Mouse (Mus musculus): ENCODE measurements around the gene Slmap. TPM values are rescaled to one million over a fixed set of nuclear protein-coding genes. Genes with fewer than 3 reads are reported as not detected.

The Slmap gene
- polyA plus RNA-seq, 1 experiment from 2014 or later: 20.8 TPM

GRCm38 (mm10) chr14:26500136-26500933 lies 34.4 kb downstream of the Slmap start:
- Histone ChIP-seq H3K27me3 (ENCODE audit: control insufficient read depth, insufficient read depth, low read length) (no peaks in the 10 kb centered on the region), H3K36me3 (ENCODE audit: control insufficient read depth, insufficient read depth, low read length) (no peaks in the 10 kb centered on the region), H3K4me2 (replicated peaks; ENCODE audit: low read depth, low read length) (no peak overlapping the region), H3K4me1 (replicated peaks; ENCODE audit: control insufficient read depth, insufficient read depth, low read length) (no peaks in the 10 kb centered on the region), H3K4me3 (ENCODE audit: low read depth, low read length) (no peak overlapping the region), H3K27ac (ENCODE audit: low read depth, low read length) (no peak overlapping the region), H3K9ac (ENCODE audit: low read depth, low read length) (no peak overlapping the region), H3K9me3 (ENCODE audit: control insufficient read depth, low read length) (no peaks in the 10 kb centered on the region)
- no peak for ATAC-seq (ENCODE audit: low FRiP score)
- WGBS: 92% methylated on average over 2 of the region's 2 CpGs
- no peak for DNase-seq (ENCODE audit: low spot score)

GRCm38 (mm10) chr14:26495021-26495420 lies 39.7 kb downstream of the Slmap start:
- Histone ChIP-seq H3K9ac (ENCODE audit: low read depth, low read length) (no peak overlapping the region), H3K4me2 (replicated peaks; ENCODE audit: low read depth, low read length) (no peak overlapping the region), H3K36me3 (ENCODE audit: control insufficient read depth, insufficient read depth, low read length) (no peaks in the 10 kb centered on the region), H3K4me3 (ENCODE audit: low read depth, low read length) (no peak overlapping the region), H3K27me3 (ENCODE audit: control insufficient read depth, insufficient read depth, low read length) (no peaks in the 10 kb centered on the region), H3K27ac (ENCODE audit: low read depth, low read length) (no peak overlapping the region), H3K4me1 (replicated peaks; ENCODE audit: control insufficient read depth, insufficient read depth, low read length) (no peaks in the 10 kb centered on the region), H3K9me3 (ENCODE audit: control insufficient read depth, low read length) (no peaks in the 10 kb centered on the region)
- no peak for DNase-seq (ENCODE audit: low spot score)
- 91% methylated on average over 1 of the region's 1 CpGs for WGBS
- no peak for ATAC-seq (ENCODE audit: low FRiP score)

DNA sequence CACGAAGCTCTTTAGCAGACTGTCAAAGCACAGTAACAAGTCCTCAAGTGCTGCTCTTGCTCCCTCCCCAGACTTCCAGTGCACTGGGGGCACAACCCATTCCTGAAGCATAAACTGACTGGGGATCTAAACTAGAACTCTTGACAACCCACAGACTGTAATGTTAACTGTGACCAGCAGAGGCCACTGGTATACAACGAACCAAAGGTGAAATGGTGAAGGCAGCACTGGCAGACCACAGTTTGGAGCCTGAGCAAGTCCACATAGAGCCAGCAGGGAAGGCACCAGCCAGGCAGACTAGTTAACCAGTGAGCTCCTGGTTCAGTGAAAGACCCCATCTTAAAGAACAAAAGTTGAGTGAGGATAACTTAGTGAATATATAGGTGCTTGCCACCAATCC lies 43.6 kb downstream of the Slmap start:
- no peak for ATAC-seq (ENCODE audit: low FRiP score)
- WGBS: 44% methylated on average over 2 of the region's 2 CpGs

DNA sequence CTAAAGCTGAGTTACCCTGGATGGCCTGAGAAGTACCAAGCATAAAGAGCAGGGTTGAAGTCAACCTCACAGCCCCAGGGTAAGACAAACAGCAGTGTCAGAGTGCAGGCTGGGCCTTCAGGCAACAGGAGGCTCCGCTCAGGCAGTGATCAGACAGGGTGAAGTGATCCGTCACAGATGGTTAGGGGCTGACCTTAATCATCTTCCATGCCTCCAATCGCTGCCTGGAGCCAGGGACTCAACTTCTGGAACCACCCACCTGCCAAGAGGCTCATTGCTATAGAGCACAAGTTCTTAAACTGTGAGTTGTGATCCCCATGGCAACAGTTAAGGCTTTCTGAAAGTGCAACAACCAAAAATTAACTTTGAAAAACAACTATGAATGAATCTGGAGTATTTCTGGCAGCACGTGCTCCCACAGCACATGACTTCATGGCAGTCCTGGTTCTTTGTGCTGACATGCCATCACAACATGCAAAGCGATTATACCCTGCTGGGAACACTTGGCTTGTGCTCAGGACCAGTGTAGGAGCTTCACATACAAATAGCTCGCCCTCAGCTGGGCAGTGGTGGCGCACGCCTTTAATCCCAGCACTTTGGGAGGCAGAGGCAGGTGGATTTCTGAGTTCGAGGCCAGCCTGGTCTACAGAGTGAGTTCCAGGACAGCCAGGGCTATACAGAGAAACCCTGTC lies 46.3 kb downstream of the Slmap start:
- no peaks in the 10 kb centered on the region for H3K27me3 ChIP-seq (ENCODE audit: control insufficient read depth, insufficient read depth, low read length)

More for the DNA sequence above, 43.6 kb downstream of the Slmap start:
- Histone ChIP-seq H3K4me3 (ENCODE audit: low read depth, low read length) (no peak overlapping the region), H3K9ac (ENCODE audit: low read depth, low read length) (no peak overlapping the region), H3K27me3 (ENCODE audit: control insufficient read depth, insufficient read depth, low read length) (no peaks in the 10 kb centered on the region), H3K27ac (ENCODE audit: low read depth, low read length) (no peak overlapping the region), H3K4me2 (replicated peaks; ENCODE audit: low read depth, low read length) (no peak overlapping the region), H3K4me1 (replicated peaks; ENCODE audit: control insufficient read depth, insufficient read depth, low read length) (peaks cover 4% of the 10 kb centered on the region), H3K36me3 (ENCODE audit: control insufficient read depth, insufficient read depth, low read length) (no peaks in the 10 kb centered on the region), H3K9me3 (ENCODE audit: control insufficient read depth, low read length) (no peaks in the 10 kb centered on the region)
- peak; percentile 71 for DNase-seq (ENCODE audit: low spot score)

DNA sequence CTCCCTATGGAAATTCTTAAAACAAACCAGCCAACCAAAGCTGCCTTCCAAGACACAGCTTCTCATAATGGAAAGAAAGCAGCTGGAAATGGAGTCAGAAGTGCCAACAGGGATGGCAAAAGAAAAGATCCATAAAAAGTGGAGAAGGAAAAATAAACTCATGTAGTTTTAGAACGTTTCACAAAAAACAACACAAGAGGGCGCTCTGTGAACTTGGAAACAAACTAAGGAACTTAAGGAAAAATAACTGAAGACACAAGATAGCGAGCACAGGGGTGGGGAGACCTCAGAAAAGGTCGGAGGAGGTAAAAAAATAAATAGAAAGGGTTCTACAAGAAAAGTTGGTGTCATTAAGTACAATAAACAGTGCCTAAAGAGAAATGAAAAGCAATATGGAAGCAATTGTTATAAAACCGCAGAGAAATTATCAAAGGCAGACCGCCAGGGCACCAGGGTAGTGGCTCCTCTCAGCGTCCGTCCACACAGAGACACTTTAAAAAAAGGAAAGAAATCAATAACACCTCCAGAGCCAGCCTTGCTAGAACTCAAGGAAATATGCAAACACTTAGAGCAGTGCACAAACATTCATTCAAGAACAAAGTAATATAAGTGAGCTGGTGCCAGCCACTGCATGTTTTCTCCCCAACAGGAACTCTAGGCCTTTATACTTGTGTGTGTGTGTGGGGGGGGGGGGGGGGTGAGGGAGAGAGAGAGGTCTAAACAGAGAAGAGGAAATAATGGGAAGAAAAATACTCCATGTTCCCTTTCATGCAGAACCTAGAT lies 48.1 kb downstream of the Slmap start:
- no peaks in the 10 kb centered on the region for H3K36me3 ChIP-seq (ENCODE audit: control insufficient read depth, insufficient read depth, low read length)
- H3K9me3 ChIP-seq (ENCODE audit: control insufficient read depth, low read length): no peaks in the 10 kb centered on the region
- H3K4me3 ChIP-seq (ENCODE audit: low read depth, low read length): no peak overlapping the region
- no peaks in the 10 kb centered on the region for H3K27me3 ChIP-seq (ENCODE audit: control insufficient read depth, insufficient read depth, low read length)
- no peak overlapping the region for H3K27ac ChIP-seq (ENCODE audit: low read depth, low read length)
- DNase-seq (ENCODE audit: low spot score): peak; percentile 61
- H3K4me1 ChIP-seq (replicated peaks; ENCODE audit: control insufficient read depth, insufficient read depth, low read length): peaks cover 4% of the 10 kb centered on the region
- H3K9ac ChIP-seq (ENCODE audit: low read depth, low read length): no peak overlapping the region
- WGBS: 49% methylated on average over 8 of the region's 8 CpGs
- H3K4me2 ChIP-seq (replicated peaks; ENCODE audit: low read depth, low read length): no peak overlapping the region
- ATAC-seq (ENCODE audit: low FRiP score): no peak

More for the DNA sequence above, 46.3 kb downstream of the Slmap start:
- no peak overlapping the region for H3K4me3 ChIP-seq (ENCODE audit: low read depth, low read length)
- no peaks in the 10 kb centered on the region for H3K36me3 ChIP-seq (ENCODE audit: control insufficient read depth, insufficient read depth, low read length)
- no peaks in the 10 kb centered on the region for H3K9me3 ChIP-seq (ENCODE audit: control insufficient read depth, low read length)
- peaks cover 4% of the 10 kb centered on the region for H3K4me1 ChIP-seq (replicated peaks; ENCODE audit: control insufficient read depth, insufficient read depth, low read length)
- no peak overlapping the region for H3K4me2 ChIP-seq (replicated peaks; ENCODE audit: low read depth, low read length)
- ATAC-seq (ENCODE audit: low FRiP score): no peak
- peak; percentile 15 for DNase-seq (ENCODE audit: low spot score)
- no peak overlapping the region for H3K9ac ChIP-seq (ENCODE audit: low read depth, low read length)
- WGBS: 61% methylated on average over 9 of the region's 9 CpGs
- 0 out of 2 replicates have a peak overlapping the region, but pooled peaks have one; percentile 17 for H3K27ac ChIP-seq (ENCODE audit: low read depth, low read length)

DNA sequence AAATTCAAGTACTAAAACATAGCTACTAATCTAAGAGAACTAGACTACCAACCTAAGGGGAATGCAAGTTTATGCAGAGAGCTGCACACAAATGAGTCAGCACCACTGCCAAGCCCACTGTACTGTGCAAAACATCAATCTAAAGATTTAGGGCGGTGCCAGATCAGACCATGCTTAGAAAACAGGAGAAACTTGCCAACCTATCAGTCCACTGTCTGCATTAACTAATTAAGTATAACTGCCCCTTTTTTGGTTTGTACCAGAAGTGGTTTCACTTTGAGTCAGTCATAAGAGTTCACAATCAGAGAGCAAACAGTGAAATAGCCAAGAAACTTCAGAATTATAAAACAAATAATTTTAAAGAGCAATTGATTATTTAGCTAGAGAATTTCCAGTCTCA lies 53.3 kb downstream of the Slmap start:
- Histone ChIP-seq H3K9ac (ENCODE audit: low read depth, low read length) (no peak overlapping the region), H3K4me1 (replicated peaks; ENCODE audit: control insufficient read depth, insufficient read depth, low read length) (no peaks in the 10 kb centered on the region), H3K9me3 (ENCODE audit: control insufficient read depth, low read length) (no peaks in the 10 kb centered on the region), H3K27ac (ENCODE audit: low read depth, low read length) (no peak overlapping the region), H3K4me2 (replicated peaks; ENCODE audit: low read depth, low read length) (no peak overlapping the region), H3K4me3 (ENCODE audit: low read depth, low read length) (no peak overlapping the region), H3K36me3 (ENCODE audit: control insufficient read depth, insufficient read depth, low read length) (no peaks in the 10 kb centered on the region), H3K27me3 (ENCODE audit: control insufficient read depth, insufficient read depth, low read length) (no peaks in the 10 kb centered on the region)
- ATAC-seq (ENCODE audit: low FRiP score) (no peak), DNase-seq (ENCODE audit: low spot score) (no peak)
- WGBS: 91% methylated on average over 1 of the region's 1 CpGs

DNA sequence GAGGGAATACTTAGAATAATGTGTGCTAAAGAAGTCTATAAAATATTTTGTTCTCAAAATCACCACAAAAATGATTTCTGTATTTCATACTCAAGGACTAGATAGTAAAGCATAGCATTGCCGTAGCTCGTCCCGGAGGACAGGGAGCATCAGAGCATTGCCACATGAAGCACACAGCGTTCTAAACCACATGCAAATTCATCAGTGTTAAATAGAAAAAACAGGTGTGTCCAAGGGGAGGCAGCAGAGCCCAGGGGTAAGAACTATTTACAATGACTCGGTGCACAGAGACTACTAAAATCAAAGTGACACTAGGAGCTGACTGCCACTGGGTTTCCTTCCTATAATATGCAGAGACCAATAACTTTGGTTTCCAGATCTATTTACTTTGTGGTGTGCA lies 57.0 kb downstream of the Slmap start:
- Histone ChIP-seq H3K4me3 (ENCODE audit: low read depth, low read length) (no peak overlapping the region), H3K9me3 (ENCODE audit: control insufficient read depth, low read length) (no peaks in the 10 kb centered on the region), H3K27ac (ENCODE audit: low read depth, low read length) (no peak overlapping the region), H3K9ac (ENCODE audit: low read depth, low read length) (no peak overlapping the region), H3K4me2 (replicated peaks; ENCODE audit: low read depth, low read length) (no peak overlapping the region), H3K27me3 (ENCODE audit: control insufficient read depth, insufficient read depth, low read length) (no peaks in the 10 kb centered on the region), H3K36me3 (ENCODE audit: control insufficient read depth, insufficient read depth, low read length) (no peaks in the 10 kb centered on the region), H3K4me1 (replicated peaks; ENCODE audit: control insufficient read depth, insufficient read depth, low read length) (no peaks in the 10 kb centered on the region)
- WGBS: 94% methylated on average over 5 of the region's 5 CpGs
- DNase-seq (ENCODE audit: low spot score): no peak
- ATAC-seq (ENCODE audit: low FRiP score): no peak

DNA sequence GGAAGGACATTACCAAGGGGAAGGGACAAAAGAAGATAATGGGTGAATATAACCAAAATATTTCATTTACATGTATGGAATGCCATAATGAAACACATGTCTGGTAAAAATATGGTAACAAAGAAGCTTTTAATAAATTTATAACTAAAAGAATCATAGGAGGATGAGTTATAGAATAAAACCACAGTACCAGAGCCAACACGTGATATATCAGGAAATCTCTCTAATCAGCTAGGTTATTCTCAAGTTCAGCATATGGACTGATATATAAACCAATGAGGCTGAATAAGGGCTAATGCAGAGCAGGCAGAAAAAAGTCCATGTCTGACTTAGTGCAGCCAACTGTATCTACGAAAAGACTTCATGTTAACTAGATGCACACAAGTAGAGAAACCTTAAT lies 58.3 kb downstream of the Slmap start:
- H3K27me3 ChIP-seq (ENCODE audit: control insufficient read depth, insufficient read depth, low read length): no peaks in the 10 kb centered on the region
- no peaks in the 10 kb centered on the region for H3K36me3 ChIP-seq (ENCODE audit: control insufficient read depth, insufficient read depth, low read length)
- H3K9me3 ChIP-seq (ENCODE audit: control insufficient read depth, low read length): no peaks in the 10 kb centered on the region
- DNase-seq (ENCODE audit: low spot score) (no peak), ATAC-seq (ENCODE audit: low FRiP score) (no peak)
- no peak overlapping the region for H3K27ac ChIP-seq (ENCODE audit: low read depth, low read length)
- H3K4me1 ChIP-seq (replicated peaks; ENCODE audit: control insufficient read depth, insufficient read depth, low read length): no peaks in the 10 kb centered on the region
- no peak overlapping the region for H3K9ac ChIP-seq (ENCODE audit: low read depth, low read length)
- WGBS: 92% methylated on average over 2 of the region's 2 CpGs
- no peak overlapping the region for H3K4me3 ChIP-seq (ENCODE audit: low read depth, low read length)
- H3K4me2 ChIP-seq (replicated peaks; ENCODE audit: low read depth, low read length): no peak overlapping the region

Measured in hindbrain, embryonic 11.5 days (tissue).